Mouse (Mus musculus) small intestine, adult 2 months (tissue): ENCODE results near the gene Pcsk4.

Source experiments
- CTCF ChIP-seq: fragments of 200-500 bp; IDR thresholded peaks from 2 replicates; pipeline ENCODE4 v1.5.1; 2012; ENCODE audit warnings: low read depth, mild to moderate bottlenecking, control low read depth, inconsistent platforms, low read length, moderate library complexity, mixed read lengths; ENCODE audit not compliant: insufficient replicate concordance, insufficient read length; ENCODE audit errors: extremely low read depth
- POLR2A ChIP-seq: fragments of 200-500 bp; IDR thresholded peaks from 2 replicates; pipeline ENCODE4 v1.6.1; 2012; ENCODE audit warnings: low read depth, mild to moderate bottlenecking, control low read depth, inconsistent platforms, low read length, moderate library complexity

DNA sequence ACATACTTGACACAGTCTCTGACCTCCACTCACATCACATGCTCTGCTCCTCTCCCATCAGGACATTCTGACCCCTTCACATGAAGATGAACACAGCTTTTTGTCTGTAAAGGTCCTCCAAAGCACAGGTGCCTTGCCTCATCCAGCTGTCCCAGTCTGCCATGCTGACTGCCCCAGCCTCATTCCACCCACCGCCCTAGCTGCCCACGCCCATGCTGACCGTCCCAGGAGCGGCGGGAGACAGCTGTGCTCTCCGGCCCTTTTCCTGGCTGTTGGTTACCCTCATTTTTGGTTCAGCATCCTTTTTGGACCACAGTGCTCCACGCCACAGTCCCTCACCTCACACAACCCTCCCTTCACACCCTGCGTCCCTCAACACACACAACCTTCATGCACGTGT lies 50.9 kb downstream of the Pcsk4 start:
- TF ChIP-seq POLR2A, result no peak
- TF ChIP-seq CTCF, result no peak
